Mouse (Mus musculus) lung, postnatal 0 days (tissue): ENCODE data around the gene Odf3l1. TPM values are rescaled to one million over a fixed set of nuclear protein-coding genes. Genes with fewer than 3 reads are reported as not detected.

ENCODE experiments used
- ATAC-seq: fragments of 200-750 bp; cut with Nextera tagmentation; 2 replicates; pipeline ENCODE4 v1.8.0; 2017; ENCODE audit warnings: moderate library complexity
- DNase-seq: peaks from one replicate; pipeline ENCODE4 v3.0.0-alpha.2; 2016; ENCODE audit warnings: low spot score
- H3K27ac ChIP-seq: fragments of 300-500 bp; sonication (generic); 2 replicates; pipeline ENCODE4 v1.5.1; 2014; ENCODE audit warnings: antibody characterized with exemption, mild to moderate bottlenecking, low read length, mixed read lengths
- H3K27me3 ChIP-seq: fragments of 300-500 bp; sonication (generic); replicated peaks from 2 replicates; pipeline ENCODE4 v1.6.1; 2014; ENCODE audit warnings: low read length, mixed read lengths; ENCODE audit not compliant: insufficient read depth
- H3K36me3 ChIP-seq: fragments of 300-500 bp; sonication (generic); 2 replicates; pipeline ENCODE4 v1.6.1; 2014; ENCODE audit warnings: low read length, mixed read lengths; ENCODE audit not compliant: insufficient read depth
- H3K4me1 ChIP-seq: fragments of 300-500 bp; sonication (generic); 2 replicates; pipeline ENCODE4 v1.6.1; 2014; ENCODE audit warnings: antibody characterized with exemption, low read depth, low read length, mixed read lengths; ENCODE audit not compliant: insufficient read depth
- H3K4me2 ChIP-seq: fragments of 300-500 bp; sonication (generic); replicated peaks from 2 replicates; pipeline ENCODE4 v1.6.1; 2014; ENCODE audit warnings: low read depth, mild to moderate bottlenecking, low read length, moderate library complexity, mixed read lengths
- H3K4me3 ChIP-seq: fragments of 300-500 bp; sonication (generic); 2 replicates; pipeline ENCODE4 v1.5.1; 2014; ENCODE audit warnings: low read depth, low read length
- H3K9ac ChIP-seq: fragments of 300-500 bp; sonication (generic); replicated peaks from 2 replicates; pipeline ENCODE4 v1.6.1; 2014; ENCODE audit warnings: low read depth, mild to moderate bottlenecking
- H3K9me3 ChIP-seq: fragments of 300-500 bp; sonication (generic); 2 replicates; pipeline ENCODE4 v1.6.1; 2016; ENCODE audit warnings: low read length, mixed read lengths
- CTCF ChIP-seq: IDR thresholded peaks from 2 replicates; pipeline ENCODE4 v1.5.1; 2016; ENCODE audit warnings: antibody characterized with exemption, mild to moderate bottlenecking
- EP300 ChIP-seq: IDR thresholded peaks from 2 replicates; pipeline ENCODE4 v1.6.1; 2016; ENCODE audit warnings: antibody characterized with exemption, mild to moderate bottlenecking, control low read depth
- WGBS: fragments of 180-500 bp; shearing (Covaris S2); extraction: QIAGEN DNeasy Blood & Tissue Kit; methylation state at CpG from one replicate; pipeline ENCODE4 v1.1.7; 2014; 5-methylcytosine and 5-hydroxymethylcytosine counted together
- polyA plus RNA-seq: library from polyadenylated mRNA; unstranded; fragments of >200 nt; fragmentation: Nextera tagmentation; extraction: Ambion mirVana; gene quantifications from 2 replicates; pipeline ENCODE4 v1.2.1, GENCODE M21; 2015

The Odf3l1 gene
- polyA plus RNA-seq, 1 experiment from 2014 or later = not detected

- H3K36me3 ChIP-seq = no peaks in the 10 kb centered on the region
- WGBS = 28% methylated on average over 12 of the region's 12 CpGs
- ATAC-seq (peak; percentile 57), DNase-seq (peak; percentile 93)
- H3K9ac ChIP-seq = no peak overlapping the region
- H3K4me2 ChIP-seq = no peak overlapping the region; the same call in 1 of the 2 replicates
- H3K4me3 ChIP-seq = no peak overlapping the region
- no peaks in the 10 kb centered on the region for H3K27me3 ChIP-seq
- no peaks in the 10 kb centered on the region for H3K4me1 ChIP-seq
- H3K9me3 ChIP-seq = no peaks in the 10 kb centered on the region
- TF ChIP-seq CTCF (peak; percentile 96), EP300 (no peak)
- H3K27ac ChIP-seq = no peak overlapping the region
These were observed 27.1 kb upstream of the Odf3l1 start for GRCm38 (mm10) chr9:56891517-56892011.

DNA sequence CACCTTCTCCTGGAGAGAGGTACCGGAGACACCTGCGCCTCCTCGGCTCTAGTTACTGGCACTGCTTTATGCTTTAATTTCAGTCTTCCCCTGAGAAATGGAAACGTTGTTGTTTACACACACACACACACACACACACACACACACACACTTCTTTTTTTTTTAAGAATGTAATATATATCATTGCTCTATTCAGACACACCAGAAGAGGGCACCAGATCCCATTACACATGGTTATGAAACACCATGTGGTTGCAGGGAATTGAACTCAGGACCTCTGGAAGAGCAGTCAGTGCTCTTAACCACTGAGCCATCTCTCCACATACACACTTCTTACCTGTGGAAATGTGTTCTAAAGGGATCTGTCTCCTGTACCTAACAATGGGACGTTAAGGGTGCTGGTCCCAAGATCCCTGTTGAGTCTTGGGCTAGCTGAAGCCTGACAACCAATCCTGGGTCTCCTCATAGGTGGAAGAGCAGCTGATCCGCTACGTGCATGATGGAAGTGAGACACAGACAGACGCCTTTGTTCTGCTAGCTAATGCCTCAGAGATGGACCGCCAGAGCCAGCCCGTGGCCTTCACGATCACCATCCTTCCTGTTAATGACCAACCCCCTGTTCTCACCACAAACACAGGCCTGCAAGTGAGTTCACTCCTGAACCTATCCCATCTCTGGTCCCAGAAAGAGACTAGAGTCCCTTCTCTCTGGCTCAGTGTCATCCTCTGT, 26.2 kb upstream of the Odf3l1 start:
- no peaks in the 10 kb centered on the region for H3K4me1 ChIP-seq
- DNase-seq (no peak), ATAC-seq (no peak)
- no peak overlapping the region for H3K9ac ChIP-seq
- no peak overlapping the region for H3K4me3 ChIP-seq
- H3K4me2 ChIP-seq = no peak overlapping the region
- no peaks in the 10 kb centered on the region for H3K36me3 ChIP-seq
- no peak overlapping the region for H3K27ac ChIP-seq
- peak; percentile 18; the same call in 1 of the 2 replicates for TF ChIP-seq CTCF
- no peak for TF ChIP-seq EP300
- WGBS = 67% methylated on average over 11 of the region's 11 CpGs
- H3K9me3 ChIP-seq = no peaks in the 10 kb centered on the region
- H3K27me3 ChIP-seq = no peaks in the 10 kb centered on the region

GRCm38 (mm10) chr9:56889817-56890216, 25.3 kb upstream of the Odf3l1 start:
- DNase-seq (peak; percentile 90), ATAC-seq (peak; percentile 55)
- WGBS = 12% methylated on average over 14 of the region's 14 CpGs
- Histone ChIP-seq H3K27ac (no peak overlapping the region), H3K4me1 (no peaks in the 10 kb centered on the region), H3K4me2 (no peak overlapping the region), H3K9ac (no peak overlapping the region), H3K36me3 (no peaks in the 10 kb centered on the region), H3K4me3 (no peak overlapping the region), H3K27me3 (no peaks in the 10 kb centered on the region), H3K9me3 (no peaks in the 10 kb centered on the region)
- no peak for TF ChIP-seq EP300
- peak; percentile 95 for TF ChIP-seq CTCF

DNA sequence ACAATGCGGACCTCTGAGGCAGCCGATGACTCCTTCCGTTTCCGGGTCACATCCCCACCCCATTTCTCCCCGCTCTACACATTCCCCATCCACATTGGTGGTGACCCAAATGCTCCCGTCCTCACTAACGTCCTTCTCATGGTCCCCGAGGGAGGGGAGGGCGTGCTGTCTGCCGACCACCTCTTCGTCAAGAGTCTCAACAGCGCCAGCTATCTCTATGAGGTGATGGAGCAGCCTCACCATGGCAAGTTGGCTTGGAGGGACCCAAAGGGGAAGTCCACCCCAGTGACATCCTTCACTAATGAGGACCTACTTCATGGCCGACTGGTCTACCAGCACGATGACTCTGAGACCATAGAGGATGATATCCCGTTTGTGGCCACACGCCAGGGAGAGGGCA, 23.1 kb upstream of the Odf3l1 start:
- Histone ChIP-seq H3K27ac (no peak overlapping the region), H3K9ac (no peak overlapping the region), H3K27me3 (no peaks in the 10 kb centered on the region), H3K9me3 (no peaks in the 10 kb centered on the region), H3K4me1 (no peaks in the 10 kb centered on the region), H3K4me2 (no peak overlapping the region), H3K4me3 (no peak overlapping the region), H3K36me3 (no peaks in the 10 kb centered on the region)
- TF ChIP-seq CTCF = no peak
- TF ChIP-seq EP300 = no peak
- DNase-seq (no peak), ATAC-seq (no peak)
- WGBS = 90% methylated on average over 16 of the region's 16 CpGs

DNA sequence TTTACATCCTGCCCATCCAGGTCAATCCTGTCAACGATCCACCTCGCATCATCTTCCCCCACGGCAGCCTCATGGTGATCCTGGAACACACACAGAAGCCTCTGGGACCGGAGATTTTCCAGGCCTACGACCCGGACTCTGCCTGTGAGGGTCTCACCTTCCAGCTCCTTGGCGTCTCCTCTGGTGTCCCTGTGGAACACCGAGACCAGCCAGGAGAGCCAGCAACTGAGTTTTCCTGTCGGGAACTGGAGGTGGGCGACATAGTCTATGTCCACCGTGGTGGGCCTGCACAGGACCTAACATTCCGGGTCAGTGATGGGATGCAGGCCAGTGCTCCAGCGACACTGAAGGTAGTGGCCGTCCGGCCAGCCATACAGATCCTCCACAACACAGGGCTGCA, 22.1 kb upstream of the Odf3l1 start:
- Histone ChIP-seq H3K9ac (no peak overlapping the region), H3K4me1 (0 out of 2 replicates have a peak, but pooled peaks cover 2% of the 10 kb centered on the region), H3K36me3 (no peaks in the 10 kb centered on the region), H3K4me2 (no peak overlapping the region), H3K4me3 (no peak overlapping the region), H3K9me3 (no peaks in the 10 kb centered on the region), H3K27me3 (no peaks in the 10 kb centered on the region), H3K27ac (no peak overlapping the region)
- no peak for ATAC-seq
- TF ChIP-seq EP300 (no peak), CTCF (no peak)
- WGBS = 87% methylated on average over 15 of the region's 15 CpGs
- no peak for DNase-seq

DNA sequence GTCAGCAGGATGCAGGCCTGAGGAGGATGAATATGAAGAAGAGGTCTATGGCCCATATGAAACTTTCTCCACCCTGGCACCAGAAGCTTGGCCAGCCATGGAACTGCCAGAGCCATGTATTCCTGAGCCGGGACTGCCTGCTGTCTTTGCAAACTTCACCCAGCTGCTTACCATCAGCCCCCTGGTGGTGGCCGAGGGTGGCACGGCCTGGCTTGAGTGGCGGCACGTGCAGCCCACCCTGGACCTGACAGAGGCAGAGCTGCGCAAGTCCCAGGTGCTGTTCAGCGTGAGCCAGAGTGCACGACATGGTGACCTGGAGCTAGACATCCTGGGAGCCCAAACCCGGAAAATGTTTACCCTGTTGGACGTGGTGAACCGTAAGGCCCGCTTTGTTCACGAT, 21.6 kb upstream of the Odf3l1 start:
- no peak overlapping the region for H3K4me3 ChIP-seq
- no peaks in the 10 kb centered on the region for H3K27me3 ChIP-seq
- H3K36me3 ChIP-seq = no peaks in the 10 kb centered on the region
- DNase-seq (no peak), ATAC-seq (no peak)
- H3K9me3 ChIP-seq = no peaks in the 10 kb centered on the region
- no peak overlapping the region for H3K9ac ChIP-seq
- H3K27ac ChIP-seq = no peak overlapping the region
- H3K4me2 ChIP-seq = no peak overlapping the region
- H3K4me1 ChIP-seq = 0 out of 2 replicates have a peak, but pooled peaks cover 3% of the 10 kb centered on the region
- WGBS = 56% methylated on average over 13 of the region's 13 CpGs
- TF ChIP-seq CTCF (peak; percentile 74), EP300 (no peak)
